Mouse (Mus musculus): ENCODE measurements around the gene Zdhhc1. TPM values are rescaled to one million over a fixed set of nuclear protein-coding genes. Genes with fewer than 3 reads are reported as not detected.

Gene Zdhhc1
- total RNA-seq, 2 experiments from 2014 or later: 33.2 to 45.3 TPM

DNA sequence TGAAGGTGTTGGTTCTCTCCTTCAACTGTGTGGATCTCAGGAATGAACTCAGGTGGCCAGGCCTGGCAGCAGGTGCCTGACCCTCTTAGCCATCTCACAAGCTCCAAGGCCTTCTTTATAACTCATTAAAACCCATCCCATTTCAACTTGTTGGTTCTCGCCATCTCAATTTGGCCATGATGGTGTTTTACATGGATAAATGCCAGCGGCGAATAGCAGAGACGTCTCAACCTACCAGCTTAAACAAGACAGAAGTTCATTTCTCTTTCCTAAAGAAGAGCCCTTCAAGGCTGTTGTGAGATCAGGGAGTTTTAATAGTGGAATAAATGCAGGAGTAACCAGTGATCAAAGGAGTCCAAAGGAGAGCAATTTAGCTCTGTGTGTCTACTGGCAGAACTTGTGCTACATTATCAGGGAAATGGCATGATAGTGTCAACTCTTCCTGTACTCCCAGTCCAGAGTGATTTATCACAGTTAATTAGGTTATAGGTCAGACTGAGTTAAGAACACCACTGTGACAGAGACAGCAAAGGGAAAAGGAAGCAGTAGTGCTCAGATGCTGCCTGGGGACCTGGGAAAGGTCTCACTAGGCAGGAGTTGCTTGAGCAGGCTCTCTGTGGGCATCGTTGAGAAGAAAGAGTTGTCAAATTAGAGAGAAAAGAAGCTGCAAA is 59.5 kb downstream of the Zdhhc1 start:
- DNase-seq (ENCODE audit: low spot score in 2 of 2): no peak
- intact Hi-C loops (cut with DNase I): no loop called here

DNA sequence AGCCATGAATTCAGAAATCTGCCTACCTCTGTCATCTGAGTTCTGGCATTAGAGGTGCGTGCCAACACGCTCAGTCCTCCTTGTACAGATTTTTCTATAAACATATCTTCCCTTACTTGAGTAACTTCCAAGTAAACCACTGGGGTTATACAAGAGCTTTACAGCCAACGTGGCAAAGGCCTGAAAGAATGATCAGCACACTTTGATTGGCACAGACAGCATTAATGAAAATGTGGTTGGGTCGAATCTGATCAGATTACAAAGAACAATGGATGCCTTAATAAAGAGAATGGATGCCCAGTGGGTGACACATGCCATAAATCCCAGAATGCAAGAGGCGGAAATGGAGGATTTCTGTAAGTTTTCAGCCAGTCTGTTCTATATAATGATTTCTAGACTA is 60.5 kb downstream of the Zdhhc1 start:
- no peak for DNase-seq (ENCODE audit: low spot score in 2 of 2)
- intact Hi-C loops (cut with DNase I): no loop called here

DNA sequence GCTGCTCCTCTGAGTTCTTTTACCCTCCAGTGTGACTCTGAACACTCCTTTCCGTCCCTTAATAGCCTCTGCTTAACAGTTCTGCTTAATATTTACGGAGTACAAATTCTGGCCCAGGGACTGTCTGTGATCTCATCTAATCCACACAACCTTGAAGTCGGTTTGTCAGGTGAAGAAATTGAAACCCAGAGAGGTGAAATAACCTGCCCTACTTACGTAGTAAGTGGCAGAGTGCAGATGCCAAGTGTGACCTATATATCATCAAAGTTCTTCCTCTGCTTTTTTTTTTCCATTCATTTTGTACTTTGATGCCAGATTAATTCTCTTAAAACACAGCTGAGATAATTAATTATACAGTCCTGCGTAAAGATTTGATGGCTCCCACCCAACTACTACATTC is 62.6 kb downstream of the Zdhhc1 start:
- intact Hi-C loops (cut with DNase I): no loop called here
- no peak for DNase-seq (ENCODE audit: low spot score in 2 of 2)

DNA sequence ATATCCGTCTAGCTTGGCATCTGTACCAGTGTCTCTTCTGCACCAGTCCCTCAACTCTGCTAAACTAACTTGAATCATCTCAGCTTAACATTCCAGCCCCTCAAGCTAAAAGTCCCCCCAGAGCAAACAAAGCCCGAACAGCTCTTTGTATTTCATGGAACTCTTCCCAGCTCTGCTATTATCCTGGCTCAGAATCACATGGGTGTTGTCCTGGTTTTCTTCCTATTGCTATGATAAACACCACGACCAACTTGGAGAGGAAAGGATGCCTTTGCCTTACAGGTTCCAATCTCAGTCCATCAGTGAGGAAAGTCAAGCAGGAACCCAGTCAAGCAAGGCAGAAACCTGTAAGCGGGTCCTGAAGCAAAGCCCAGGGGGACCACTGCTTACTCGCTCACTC is 63.2 kb downstream of the Zdhhc1 start:
- intact Hi-C loops (cut with DNase I): no loop called here
- no peak for DNase-seq (ENCODE audit: low spot score in 2 of 2)

DNA sequence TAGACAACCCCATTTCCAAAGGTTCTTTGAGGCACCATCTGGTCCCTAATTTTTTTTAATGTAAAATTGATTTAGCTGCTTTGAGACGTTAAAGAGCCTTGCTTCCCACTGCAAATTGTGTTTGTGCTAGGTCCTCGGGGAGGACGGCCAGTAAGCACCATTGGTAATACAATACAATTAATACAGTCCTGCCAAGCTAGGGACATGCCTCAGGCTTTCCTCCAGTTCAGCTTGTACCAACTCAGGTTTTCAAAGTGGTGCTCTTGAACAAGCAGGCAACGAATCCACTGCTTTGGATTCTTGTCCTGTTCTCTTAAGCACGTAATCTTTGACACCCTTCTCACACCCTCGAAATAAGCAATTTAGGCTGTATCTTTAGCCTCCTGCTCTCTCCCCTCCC is 63.7 kb downstream of the Zdhhc1 start:
- intact Hi-C loops (cut with DNase I): no loop called here
- no peak for DNase-seq (ENCODE audit: low spot score in 2 of 2)

DNA sequence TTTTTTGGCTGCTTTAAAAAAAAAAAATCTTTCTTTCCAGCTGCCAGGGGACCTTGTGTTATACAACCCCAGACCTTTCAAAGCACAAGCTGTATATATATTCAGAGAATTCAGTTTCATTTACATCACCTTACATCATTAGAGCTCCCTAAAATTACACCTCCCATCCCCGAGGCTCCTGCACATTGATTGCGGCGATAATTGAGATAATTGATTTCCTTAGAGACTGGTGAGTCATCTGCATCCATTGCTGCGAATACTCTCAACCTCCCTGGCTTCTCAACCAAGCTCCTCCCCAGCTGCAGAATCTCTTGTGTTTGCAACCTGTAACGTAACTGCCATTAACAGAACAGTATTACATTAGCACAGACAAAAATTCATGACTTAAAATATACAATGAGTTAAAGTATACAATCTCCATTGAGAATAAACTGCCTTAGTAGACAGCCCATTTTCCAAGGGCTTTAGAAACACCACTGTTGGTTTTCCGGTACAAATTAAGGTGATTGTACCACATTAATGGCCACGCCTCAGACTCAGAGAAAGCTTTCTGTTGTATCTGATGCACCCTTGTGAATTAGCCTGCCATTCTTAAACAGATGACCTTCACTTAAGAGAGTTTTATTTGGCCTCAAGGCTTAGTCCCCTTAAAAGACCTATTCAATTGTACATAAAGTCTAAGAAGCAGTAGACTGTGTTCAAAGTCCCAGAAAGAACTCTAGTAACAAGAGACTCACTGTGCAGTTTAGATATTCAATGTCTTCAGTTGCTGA is 64.8 kb downstream of the Zdhhc1 start:
- intact Hi-C loops (cut with DNase I): no loop called here
- DNase-seq (ENCODE audit: low spot score in 2 of 2): no peak

DNA sequence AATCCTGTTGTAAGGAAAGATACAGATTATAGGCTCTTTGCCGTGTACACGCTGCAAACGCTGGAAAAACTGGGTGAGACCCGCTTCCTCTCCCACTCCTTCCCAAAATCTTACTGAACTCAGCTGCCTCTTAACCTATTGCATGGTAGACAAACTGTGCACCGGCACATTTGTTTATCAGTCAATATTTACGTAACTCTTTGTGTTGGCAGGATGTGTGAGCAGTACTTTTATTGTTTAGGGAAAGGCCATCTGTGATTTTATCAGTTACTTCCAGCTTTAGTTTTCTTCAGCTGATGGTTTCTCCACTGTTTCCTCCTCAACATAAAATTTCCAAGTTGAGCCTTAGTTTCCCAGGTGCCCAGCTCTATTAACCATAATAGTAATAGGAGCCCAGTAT is 69.8 kb downstream of the Zdhhc1 start:
- DNase-seq (ENCODE audit: low spot score in 2 of 2): no peak
- intact Hi-C loops (cut with DNase I): no loop called here

Other genes with a start within 250 kb of the Zdhhc1 start
- 1 to 10 TPM; 2.4 to 5.0 TPM for gene B3gnt9, start 241.7 kb downstream of the Zdhhc1 start, total RNA-seq (2021)
- gene Tradd, start 232.3 kb downstream of the Zdhhc1 start, total RNA-seq (2021): 1 to 10 TPM; 7.2 to 7.5 TPM
- gene Fbxl8, start 232.3 kb downstream of the Zdhhc1 start, total RNA-seq (2021): 1 to 10 TPM in 1 of 2 experiments, under 1 TPM in 1; 0.86 to 1.4 TPM
- gene Hsf4, start 227.1 kb downstream of the Zdhhc1 start, total RNA-seq (2021): 10 to 100 TPM; 11.5 to 12.0 TPM
- 10 to 100 TPM in 1 of 2 experiments, 1 to 10 TPM in 1; 9.2 to 11.8 TPM for gene Nol3, start 220.8 kb downstream of the Zdhhc1 start, total RNA-seq (2021)
- 10 to 100 TPM; 24.2 to 27.1 TPM for gene 4931428F04Rik, start 207.0 kb downstream of the Zdhhc1 start, total RNA-seq (2021)
- gene Exoc3l, start 200.8 kb downstream of the Zdhhc1 start, total RNA-seq (2021): 1 to 10 TPM in 1 of 2 experiments, under 1 TPM in 1; 0.79 to 1.8 TPM
- gene E2f4, start 199.2 kb downstream of the Zdhhc1 start, total RNA-seq (2021): 10 to 100 TPM; 32.4 to 33.7 TPM
- gene Elmo3, start 191.3 kb downstream of the Zdhhc1 start, total RNA-seq (2021): 1 to 10 TPM; 1.0 to 1.7 TPM
- gene Lrrc29, start 170.6 kb downstream of the Zdhhc1 start, total RNA-seq (2021): 1 to 10 TPM; 3.7 to 7.3 TPM
- 10 to 100 TPM; 38.5 to 43.6 TPM for gene Tmem208, start 170.5 kb downstream of the Zdhhc1 start, total RNA-seq (2021)
- gene Fhod1, start 148.9 kb downstream of the Zdhhc1 start, total RNA-seq (2021): 1 to 10 TPM; 2.3 to 3.7 TPM
- gene Slc9a5, start 148.1 kb downstream of the Zdhhc1 start, total RNA-seq (2021): 10 to 100 TPM; 34.1 to 44.5 TPM
- gene Plekhg4, start 123.6 kb downstream of the Zdhhc1 start, total RNA-seq (2021): 1 to 10 TPM; 1.3 to 5.5 TPM
- gene Kctd19, start 83.4 kb downstream of the Zdhhc1 start, total RNA-seq (2021): not detected
- under 1 TPM; 0.32 to 0.37 TPM for gene Lrrc36, start 83.3 kb downstream of the Zdhhc1 start, total RNA-seq (2021)
- 10 to 100 TPM; 36.1 to 46.4 TPM for gene Tppp3, start 25.4 kb downstream of the Zdhhc1 start, total RNA-seq (2021)
- gene Hsd11b2, start 21.9 kb upstream of the Zdhhc1 start, total RNA-seq (2021): under 1 TPM in 1 of 2 experiments, not detected in 1; 0.20 TPM
- gene Atp6v0d1, start 69.1 kb upstream of the Zdhhc1 start, total RNA-seq (2021): 100 to 1,000 TPM; 305 to 349 TPM
- 10 to 100 TPM; 70.3 to 89.3 TPM for gene Ripor1, start 108.4 kb upstream of the Zdhhc1 start, total RNA-seq (2021)
- 10 to 100 TPM; 61.2 to 77.2 TPM for gene Ctcf, start 139.7 kb upstream of the Zdhhc1 start, total RNA-seq (2021)
- not detected for gene Agrp, start 140.5 kb upstream of the Zdhhc1 start, total RNA-seq (2021)
- gene Carmil2, start 189.4 kb upstream of the Zdhhc1 start, total RNA-seq (2021): 10 to 100 TPM; 56.3 to 66.3 TPM
- 10 to 100 TPM; 45.8 to 50.6 TPM for gene Acd, start 204.2 kb upstream of the Zdhhc1 start, total RNA-seq (2021)
- 10 to 100 TPM; 45.5 to 53.6 TPM for gene Pard6a, start 204.2 kb upstream of the Zdhhc1 start, total RNA-seq (2021)
- gene 4933405L10Rik, start 210.8 kb upstream of the Zdhhc1 start, total RNA-seq (2021): not detected
- gene Enkd1, start 211.3 kb upstream of the Zdhhc1 start, total RNA-seq (2021): 10 to 100 TPM in 1 of 2 experiments, 1 to 10 TPM in 1; 9.9 to 10.7 TPM

Measured in left cerebral cortex, postnatal 36 days (tissue).